Mouse (Mus musculus): Measurements from ENCODE around the gene Kif26b.

GRCm38 (mm10) chr1:178667808-178668207 lies 138.9 kb downstream of the Kif26b start:
- TF ChIP-seq CTCF (IDR thresholded peaks at IDR 0.05; ENCODE audit: insufficient read depth, low read depth, low read length) (no peak), POLR2A (IDR thresholded peaks at IDR 0.05; ENCODE audit: insufficient read depth, low read depth, low read length) (no peak)
